Mouse (Mus musculus) heart, embryonic 13.5 days (tissue): ENCODE data around the gene Whrn. TPM values are rescaled to one million over a fixed set of nuclear protein-coding genes. Genes with fewer than 3 reads are reported as not detected.
A peak's percentile ranks its signal among the peaks of the same experiment; 100 is the strongest.

Experiments used
- ATAC-seq: fragments of 200-750 bp; cut with Nextera tagmentation; 2 replicates; pipeline ENCODE4 v1.8.0; 2017; ENCODE audit warnings: moderate TSS enrichment; ENCODE audit not compliant: insufficient number of reproducible peaks, low FRiP score, low TSS enrichment; ENCODE audit errors: extremely low read depth
- H3K27ac ChIP-seq: fragments of 300-500 bp; sonication (generic); replicated peaks from 2 replicates; pipeline ENCODE4 v1.5.1; 2015; ENCODE audit warnings: moderate library complexity, mild to moderate bottlenecking, inconsistent platforms
- H3K27me3 ChIP-seq: fragments of 300-500 bp; sonication (generic); replicated peaks from 2 replicates; pipeline ENCODE4 v1.6.1; 2015; ENCODE audit warnings: mild to moderate bottlenecking, inconsistent platforms
- H3K36me3 ChIP-seq: fragments of 300-500 bp; sonication (generic); 2 replicates; pipeline ENCODE4 v1.6.1; 2015; ENCODE audit warnings: mild to moderate bottlenecking, inconsistent platforms
- H3K4me1 ChIP-seq: fragments of 300-500 bp; sonication (generic); 2 replicates; pipeline ENCODE4 v1.6.1; 2015; ENCODE audit warnings: inconsistent platforms
- H3K4me2 ChIP-seq: fragments of 300-500 bp; sonication (generic); 2 replicates; pipeline ENCODE4 v1.6.1; 2015; ENCODE audit warnings: inconsistent platforms, mild to moderate bottlenecking, moderate library complexity
- H3K4me3 ChIP-seq: fragments of 300-500 bp; sonication (generic); 2 replicates; pipeline ENCODE4 v1.5.1; 2015; ENCODE audit warnings: moderate library complexity, mild to moderate bottlenecking, inconsistent platforms
- H3K9ac ChIP-seq: fragments of 300-500 bp; sonication (generic); 2 replicates; pipeline ENCODE4 v1.6.1; 2015; ENCODE audit warnings: inconsistent platforms, mild to moderate bottlenecking, moderate library complexity
- H3K9me3 ChIP-seq: fragments of 300-500 bp; sonication (generic); 2 replicates; pipeline ENCODE4 v1.6.1; 2016; ENCODE audit warnings: inconsistent platforms
- WGBS: fragments of 180-500 bp; shearing (Covaris S2); methylation state at CpG from one replicate; pipeline ENCODE4 v1.1.7; 2015; ENCODE audit warnings: mixed read lengths; 5-methylcytosine and 5-hydroxymethylcytosine counted together
- polyA plus RNA-seq: library from polyadenylated mRNA; unstranded; fragments of >200 nt; fragmentation: Nextera tagmentation; extraction: Ambion mirVana; gene quantifications from 2 replicates; pipeline ENCODE4 v1.2.1, GENCODE M21; 2015

Gene Whrn
- polyA plus RNA-seq, 1 experiment from 2014 or later = 2.8 TPM

- Histone ChIP-seq H3K27me3 (no peaks in the 10 kb centered on the region; the same call in 1 of the 2 replicates), H3K4me3 (no peak overlapping the region), H3K27ac (no peak overlapping the region), H3K36me3 (no peaks in the 10 kb centered on the region; the same call in 1 of the 2 replicates), H3K9me3 (peaks cover 10% of the 10 kb centered on the region; the same call in 1 of the 2 replicates), H3K4me1 (peaks cover 17% of the 10 kb centered on the region), H3K4me2 (no peak overlapping the region), H3K9ac (no peak overlapping the region)
- no peak for ATAC-seq
- WGBS = 87% methylated on average over 7 of the region's 7 CpGs
Observed at GRCm38 (mm10) chr4:63441616-63442015, 54.2 kb downstream of the Whrn start.

- WGBS = 71% methylated on average over 7 of the region's 7 CpGs
- H3K36me3 ChIP-seq = no peaks in the 10 kb centered on the region
- ATAC-seq = no peak
- no peak overlapping the region for H3K27ac ChIP-seq
- H3K9ac ChIP-seq = no peak overlapping the region
- no peaks in the 10 kb centered on the region; the same call in 1 of the 2 replicates for H3K27me3 ChIP-seq
- peaks cover 4% of the 10 kb centered on the region; the same call in 1 of the 2 replicates for H3K9me3 ChIP-seq
- no peak overlapping the region for H3K4me3 ChIP-seq
- no peak overlapping the region for H3K4me2 ChIP-seq
- peaks cover 21% of the 10 kb centered on the region for H3K4me1 ChIP-seq
Observed at GRCm38 (mm10) chr4:63440262-63440661, 55.5 kb downstream of the Whrn start.

- peaks cover 4% of the 10 kb centered on the region; the same call in 1 of the 2 replicates for H3K9me3 ChIP-seq
- H3K4me3 ChIP-seq = no peak overlapping the region
- ATAC-seq = no peak; the same call in 1 of the 2 replicates
- no peak overlapping the region for H3K9ac ChIP-seq
- no peaks in the 10 kb centered on the region; the same call in 1 of the 2 replicates for H3K27me3 ChIP-seq
- H3K27ac ChIP-seq = peak overlapping the region; percentile 56
- peaks cover 21% of the 10 kb centered on the region for H3K4me1 ChIP-seq
- H3K4me2 ChIP-seq = peak overlapping the region; percentile 27
- H3K36me3 ChIP-seq = no peaks in the 10 kb centered on the region
- 72% methylated on average over 5 of the region's 5 CpGs for WGBS
Observed at GRCm38 (mm10) chr4:63437968-63438367, 57.8 kb downstream of the Whrn start.

DNA sequence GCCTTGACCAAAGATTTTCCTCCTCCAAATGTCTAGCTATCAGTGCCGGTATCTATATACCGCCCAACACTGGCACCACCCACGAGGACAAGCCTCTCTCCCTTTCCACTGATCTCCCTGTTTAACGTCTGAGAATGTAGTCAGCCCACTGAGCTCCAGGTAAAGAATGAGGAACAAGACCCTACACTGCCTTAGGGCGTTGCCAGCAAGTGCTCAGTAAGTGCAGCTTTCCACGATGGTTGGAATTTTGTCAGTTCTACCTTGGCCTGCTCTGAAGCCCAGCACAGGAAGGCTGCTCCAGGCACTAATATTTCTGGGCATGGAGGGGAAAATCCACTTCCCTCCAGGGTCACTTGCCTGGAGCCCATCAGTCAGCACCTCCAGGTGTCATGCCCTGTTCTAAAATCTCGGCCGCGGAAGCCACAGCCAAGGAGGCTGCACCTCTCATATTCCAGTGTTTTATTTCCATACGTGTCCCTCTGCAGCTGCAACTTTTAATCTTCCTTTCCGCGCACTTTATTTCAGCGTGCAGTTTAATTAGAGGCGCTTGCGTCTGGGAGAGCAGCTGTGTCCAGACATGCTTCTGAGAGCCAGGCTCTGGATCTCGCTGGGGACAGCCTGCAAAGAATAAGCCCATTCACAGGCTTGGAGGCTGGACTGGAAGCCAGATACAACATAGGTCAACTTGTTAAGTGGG, 58.5 kb downstream of the Whrn start:
- Histone ChIP-seq H3K4me1 (peaks cover 21% of the 10 kb centered on the region), H3K9ac (no peak overlapping the region), H3K27me3 (no peaks in the 10 kb centered on the region; the same call in 1 of the 2 replicates), H3K4me2 (peak overlapping the region; percentile 27), H3K9me3 (peaks cover under 1% of the 10 kb centered on the region; the same call in 1 of the 2 replicates), H3K36me3 (no peaks in the 10 kb centered on the region), H3K4me3 (no peak overlapping the region), H3K27ac (peak overlapping the region; percentile 56)
- ATAC-seq = no peak; the same call in 1 of the 2 replicates
- WGBS = 39% methylated on average over 16 of the region's 16 CpGs

- H3K4me2 ChIP-seq = no peak overlapping the region
- peaks cover 21% of the 10 kb centered on the region for H3K4me1 ChIP-seq
- no peak for ATAC-seq
- 72% methylated on average over 9 of the region's 9 CpGs for WGBS
- no peak overlapping the region for H3K9ac ChIP-seq
- no peaks in the 10 kb centered on the region for H3K36me3 ChIP-seq
- no peak overlapping the region for H3K4me3 ChIP-seq
- H3K27ac ChIP-seq = no peak overlapping the region
- no peaks in the 10 kb centered on the region for H3K27me3 ChIP-seq
- no peaks in the 10 kb centered on the region for H3K9me3 ChIP-seq
Observed at GRCm38 (mm10) chr4:63435402-63435801, 60.4 kb downstream of the Whrn start.

- no peak overlapping the region for H3K27ac ChIP-seq
- no peak overlapping the region for H3K4me2 ChIP-seq
- no peak overlapping the region for H3K4me3 ChIP-seq
- H3K9me3 ChIP-seq = no peaks in the 10 kb centered on the region
- 77% methylated on average over 5 of the region's 5 CpGs for WGBS
- H3K9ac ChIP-seq = no peak overlapping the region
- H3K27me3 ChIP-seq = no peaks in the 10 kb centered on the region
- peaks cover 5% of the 10 kb centered on the region; the same call in 1 of the 2 replicates for H3K4me1 ChIP-seq
- no peak for ATAC-seq
- no peaks in the 10 kb centered on the region for H3K36me3 ChIP-seq
Observed at GRCm38 (mm10) chr4:63431098-63431497, 64.7 kb downstream of the Whrn start.

DNA sequence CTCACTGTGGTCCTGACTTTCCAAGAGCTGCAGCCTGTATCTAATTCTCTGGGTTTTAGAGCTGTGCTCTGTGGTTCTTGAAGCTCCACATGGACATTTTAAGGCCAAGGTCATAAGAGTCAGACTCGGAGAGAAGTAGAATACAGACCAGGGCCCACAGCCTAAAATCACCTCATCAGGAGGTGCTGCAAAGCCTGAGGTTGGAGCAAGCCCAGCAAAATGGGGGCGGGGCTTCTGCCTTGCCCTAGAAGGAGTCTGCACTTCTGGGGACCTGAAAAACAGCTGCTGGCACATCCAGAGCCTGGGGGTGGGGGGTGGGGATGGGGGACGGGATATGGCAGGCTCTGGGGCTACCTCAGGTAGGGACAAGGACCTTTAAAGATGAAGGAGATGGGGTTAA, 65.4 kb downstream of the Whrn start:
- H3K4me3 ChIP-seq = no peak overlapping the region
- 36% methylated on average over 3 of the region's 3 CpGs for WGBS
- no peak overlapping the region for H3K9ac ChIP-seq
- ATAC-seq = 0 out of 2 replicates have a peak, but pooled peaks have one; percentile 11
- H3K4me1 ChIP-seq = no peaks in the 10 kb centered on the region; the same call in 1 of the 2 replicates
- H3K27ac ChIP-seq = no peak overlapping the region
- H3K9me3 ChIP-seq = no peaks in the 10 kb centered on the region
- no peaks in the 10 kb centered on the region for H3K36me3 ChIP-seq
- no peaks in the 10 kb centered on the region for H3K27me3 ChIP-seq
- H3K4me2 ChIP-seq = no peak overlapping the region

- H3K4me1 ChIP-seq = peaks cover 16% of the 10 kb centered on the region
- WGBS = 65% methylated on average over 8 of the region's 8 CpGs
Observed at GRCm38 (mm10) chr4:63426308-63426707, 69.5 kb downstream of the Whrn start.

GRCm38 (mm10) chr4:63423811-63424210, 72.0 kb downstream of the Whrn start:
- Histone ChIP-seq H3K27ac (no peak overlapping the region), H3K36me3 (no peaks in the 10 kb centered on the region), H3K9me3 (no peaks in the 10 kb centered on the region), H3K4me2 (no peak overlapping the region), H3K4me1 (peaks cover 23% of the 10 kb centered on the region), H3K4me3 (no peak overlapping the region), H3K27me3 (0 out of 2 replicates have a peak, but pooled peaks cover 6% of the 10 kb centered on the region), H3K9ac (no peak overlapping the region)
- 28% methylated on average over 5 of the region's 5 CpGs for WGBS
- ATAC-seq = no peak

More at GRCm38 (mm10) chr4:63426308-63426707, 69.5 kb downstream of the Whrn start:
- Histone ChIP-seq H3K9me3 (no peaks in the 10 kb centered on the region), H3K36me3 (no peaks in the 10 kb centered on the region), H3K4me2 (no peak overlapping the region), H3K27me3 (0 out of 2 replicates have a peak, but pooled peaks cover 2% of the 10 kb centered on the region), H3K9ac (no peak overlapping the region), H3K27ac (no peak overlapping the region), H3K4me3 (no peak overlapping the region)
- no peak for ATAC-seq

- Histone ChIP-seq H3K36me3 (no peaks in the 10 kb centered on the region), H3K9me3 (no peaks in the 10 kb centered on the region), H3K27ac (no peak overlapping the region), H3K4me3 (no peak overlapping the region), H3K9ac (no peak overlapping the region), H3K27me3 (0 out of 2 replicates have a peak, but pooled peaks cover 11% of the 10 kb centered on the region), H3K4me2 (no peak overlapping the region), H3K4me1 (peaks cover 23% of the 10 kb centered on the region)
- no peak for ATAC-seq
- 60% methylated on average over 1 of the region's 1 CpGs for WGBS
Observed at GRCm38 (mm10) chr4:63423231-63423630, 72.6 kb downstream of the Whrn start.

DNA sequence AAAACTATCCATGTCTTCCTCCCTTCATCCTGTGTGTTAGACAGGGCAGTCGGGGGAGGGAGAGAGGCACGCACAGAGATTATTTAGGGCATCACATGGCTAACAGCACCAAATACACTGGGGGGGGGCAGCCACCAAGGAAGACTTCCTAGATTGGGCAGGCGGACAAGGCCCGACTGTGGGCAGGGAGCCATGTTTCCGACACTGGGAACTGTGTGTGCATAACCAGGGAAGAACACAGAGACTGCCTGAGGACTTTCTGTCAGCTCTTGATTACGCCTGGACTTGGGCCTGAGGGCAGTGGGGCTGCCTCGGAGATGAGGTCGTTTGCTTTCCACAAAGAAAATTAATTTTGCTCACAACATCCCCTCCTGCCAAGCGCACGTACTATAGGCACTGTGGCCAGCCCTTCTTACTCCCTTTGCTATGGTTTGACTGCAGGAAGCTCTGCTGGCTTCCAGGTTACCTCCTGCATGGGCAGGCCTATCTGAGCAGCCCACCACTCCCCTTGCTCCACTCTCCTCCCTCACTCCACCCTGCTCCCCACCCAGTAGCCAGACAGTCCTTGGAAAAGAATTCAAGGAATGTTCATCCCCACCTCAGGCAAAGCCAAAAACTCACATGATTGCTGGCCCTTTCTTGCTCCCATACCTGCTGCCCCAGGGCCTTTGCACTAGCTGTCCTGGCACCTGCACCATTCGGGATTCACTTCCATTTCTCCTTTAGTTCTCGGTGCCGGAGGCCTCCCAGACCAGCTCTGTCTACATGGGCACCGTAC, 75.5 kb downstream of the Whrn start:
- Histone ChIP-seq H3K27ac (no peak overlapping the region), H3K4me3 (no peak overlapping the region), H3K9ac (no peak overlapping the region), H3K4me1 (peaks cover 28% of the 10 kb centered on the region), H3K36me3 (no peaks in the 10 kb centered on the region), H3K9me3 (no peaks in the 10 kb centered on the region), H3K27me3 (peaks cover 26% of the 10 kb centered on the region; the same call in 1 of the 2 replicates), H3K4me2 (no peak overlapping the region)
- 57% methylated on average over 14 of the region's 14 CpGs for WGBS
- no peak for ATAC-seq
